Mouse (Mus musculus) fat pad, adult 2 months (tissue): Measurements from ENCODE around the gene Dtd2.

Source experiments
- DNase-seq: peaks from one replicate; pipeline ENCODE4 v3.0.0-alpha.2; 2011; ENCODE audit warnings: low read depth, low spot score; ENCODE audit errors: extremely low read depth

The Dtd2 gene

GRCm38 (mm10) chr12:51985826-51986225, 20.5 kb downstream of the Dtd2 start:
- DNase-seq, result no peak

GRCm38 (mm10) chr12:51985163-51985748, 21.0 kb downstream of the Dtd2 start:
- DNase-seq, result no peak

- no peak for DNase-seq
These were observed 22.7 kb downstream of the Dtd2 start for GRCm38 (mm10) chr12:51983625-51984024.

GRCm38 (mm10) chr12:51976531-51976930, 29.8 kb downstream of the Dtd2 start:
- no peak for DNase-seq

- no peak for DNase-seq
These were observed 31.9 kb downstream of the Dtd2 start for GRCm38 (mm10) chr12:51974381-51974780.

- DNase-seq, result no peak
These were observed 33.8 kb downstream of the Dtd2 start for GRCm38 (mm10) chr12:51972269-51973065.

GRCm38 (mm10) chr12:51971070-51971664, 35.1 kb downstream of the Dtd2 start, which contains the start of gene Heatr5a:
TSS of gene Heatr5a (minus strand) at chr12:51971321.
- no peak for DNase-seq

- no peak for DNase-seq
These were observed 35.8 kb downstream of the Dtd2 start for GRCm38 (mm10) chr12:51970352-51971069.

- no peak for DNase-seq
These were observed 36.4 kb downstream of the Dtd2 start for GRCm38 (mm10) chr12:51969876-51970275.

- DNase-seq, result no peak
These were observed 37.2 kb downstream of the Dtd2 start for GRCm38 (mm10) chr12:51969092-51969491.

GRCm38 (mm10) chr12:51967915-51968595, 38.2 kb downstream of the Dtd2 start:
- no peak for DNase-seq

GRCm38 (mm10) chr12:51957626-51958025, 48.7 kb downstream of the Dtd2 start:
- no peak for DNase-seq

GRCm38 (mm10) chr12:51952309-51952708, 54.0 kb downstream of the Dtd2 start:
- DNase-seq, result no peak

- no peak for DNase-seq
These were observed 58.8 kb downstream of the Dtd2 start for GRCm38 (mm10) chr12:51947498-51947945.

- DNase-seq, result no peak
These were observed 61.0 kb downstream of the Dtd2 start for GRCm38 (mm10) chr12:51945331-51945730.

GRCm38 (mm10) chr12:51939848-51940247, 66.5 kb downstream of the Dtd2 start:
- DNase-seq, result no peak
